Mouse (Mus musculus) cerebellum, postnatal 14 days (tissue): Measurements from ENCODE around the gene Sh3yl1.
A peak's percentile ranks its signal among the peaks of the same experiment; 100 is the strongest.

Experiments
- DNase-seq, 2 experiments: peaks; one replicate each; pipeline ENCODE4 v3.0.0; 2021; ENCODE audit warnings: mixed read lengths in 2 of 2

Sh3yl1 gene

GRCm38 (mm10) chr12:30970700-30971099 lies 59.2 kb downstream of the Sh3yl1 start:
- DNase-seq = no peak

GRCm38 (mm10) chr12:31003795-31004194 lies 92.3 kb downstream of the Sh3yl1 start:
- no peak for DNase-seq

GRCm38 (mm10) chr12:31005010-31005409 lies 93.5 kb downstream of the Sh3yl1 start:
- peak; percentile 79 to 93 for DNase-seq

GRCm38 (mm10) chr12:31008171-31008570 lies 96.7 kb downstream of the Sh3yl1 start:
- peak; percentile 32 to 48 for DNase-seq
